Mouse (Mus musculus): ENCODE data around the gene Polr3h.

DNA sequence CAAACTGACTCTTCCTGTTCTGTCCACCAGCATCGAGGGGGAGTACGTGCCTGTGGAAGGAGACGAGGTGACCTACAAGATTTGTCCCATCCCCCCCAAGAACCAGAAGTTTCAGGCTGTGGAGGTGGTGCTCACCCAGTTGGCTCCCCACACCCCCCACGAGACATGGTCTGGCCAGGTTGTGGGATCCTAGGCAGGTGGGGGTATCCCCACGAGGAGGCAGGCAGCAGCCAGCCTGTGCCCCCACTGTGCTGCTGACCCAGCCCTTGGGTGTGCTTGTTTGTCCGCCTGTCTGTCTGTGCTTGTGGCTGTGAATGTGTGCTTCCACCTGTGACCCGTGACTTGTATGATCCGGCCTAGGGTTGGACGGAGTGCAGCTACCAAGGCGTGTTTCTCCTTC, 23.0 kb upstream of the Polr3h start:
- TF ChIP-seq CTCF (IDR thresholded peaks at IDR 0.05; ENCODE audit: low read depth, low read length) = no peak
- TF ChIP-seq TAL1 (conservative IDR thresholded peaks at IDR 0.05; ENCODE audit: low read depth, low read length) = no peak
- TF ChIP-seq GATA1 (IDR thresholded peaks at IDR 0.05; ENCODE audit: borderline replicate concordance, low read length) = no peak
- no peak for TF ChIP-seq GATA2 (IDR thresholded peaks at IDR 0.05; ENCODE audit: borderline replicate concordance, low read depth, low read length)
